Mouse (Mus musculus) hindbrain, embryonic 11.5 days (tissue): ENCODE measurements around the gene Atxn1. TPM values are rescaled to one million over a fixed set of nuclear protein-coding genes. Genes with fewer than 3 reads are reported as not detected.

Experiments used
- ATAC-seq: fragments of 200-750 bp; cut with Nextera tagmentation; 2 replicates; pipeline ENCODE4 v1.8.0; 2017; ENCODE audit warnings: mild to moderate bottlenecking, moderate TSS enrichment, moderate library complexity; ENCODE audit not compliant: low FRiP score
- DNase-seq: peaks from one replicate; pipeline ENCODE4 v3.0.0-alpha.2; 2015; ENCODE audit warnings: low spot score
- H3K27ac ChIP-seq: fragments of 300-500 bp; sonication (generic); 2 replicates; pipeline ENCODE4 v1.5.1; 2014; ENCODE audit warnings: mild to moderate bottlenecking, low read depth, low read length
- H3K27me3 ChIP-seq: fragments of 300-500 bp; sonication (generic); 2 replicates; pipeline ENCODE4 v1.6.1; 2014; ENCODE audit warnings: mild to moderate bottlenecking, low read length, moderate library complexity, mixed read lengths; ENCODE audit not compliant: control insufficient read depth, insufficient read depth
- H3K36me3 ChIP-seq: fragments of 300-500 bp; sonication (generic); 2 replicates; pipeline ENCODE4 v1.6.1; 2014; ENCODE audit warnings: mild to moderate bottlenecking, low read length, moderate library complexity, mixed read lengths; ENCODE audit not compliant: control insufficient read depth, insufficient read depth
- H3K4me1 ChIP-seq: fragments of 300-500 bp; sonication (generic); replicated peaks from 2 replicates; pipeline ENCODE4 v1.6.1; 2014; ENCODE audit warnings: low read length, mixed read lengths; ENCODE audit not compliant: control insufficient read depth, insufficient read depth
- H3K4me2 ChIP-seq: fragments of 300-500 bp; sonication (generic); replicated peaks from 2 replicates; pipeline ENCODE4 v1.6.1; 2014; ENCODE audit warnings: mild to moderate bottlenecking, low read depth, low read length
- H3K4me3 ChIP-seq: fragments of 300-500 bp; sonication (generic); 2 replicates; pipeline ENCODE4 v1.5.1; 2014; ENCODE audit warnings: low read depth, low read length
- H3K9ac ChIP-seq: fragments of 300-500 bp; sonication (generic); 2 replicates; pipeline ENCODE4 v1.6.1; 2014; ENCODE audit warnings: low read depth, low read length
- H3K9me3 ChIP-seq: fragments of 300-500 bp; sonication (generic); 2 replicates; pipeline ENCODE4 v1.6.1; 2016; ENCODE audit warnings: low read length; ENCODE audit not compliant: control insufficient read depth
- WGBS: fragments of 180-500 bp; shearing (Covaris S2); extraction: QIAGEN DNeasy Blood & Tissue Kit; methylation state at CpG from one replicate; pipeline ENCODE4 v1.1.7; 2014; 5-methylcytosine and 5-hydroxymethylcytosine counted together
- polyA plus RNA-seq: library from polyadenylated mRNA; unstranded; fragments of >200 nt; fragmentation: Nextera tagmentation; extraction: Ambion mirVana; gene quantifications from 2 replicates; pipeline ENCODE4 v1.2.1, GENCODE M21; 2014

Atxn1 gene
- polyA plus RNA-seq, 1 experiment from 2014 or later: 3.2 TPM

- H3K9ac ChIP-seq: no peak overlapping the region
- no peak overlapping the region for H3K4me2 ChIP-seq
- no peaks in the 10 kb centered on the region for H3K4me1 ChIP-seq
- ATAC-seq: no peak
- no peaks in the 10 kb centered on the region for H3K36me3 ChIP-seq
- no peaks in the 10 kb centered on the region for H3K27me3 ChIP-seq
- DNase-seq: no peak
- WGBS: 82% methylated on average over 3 of the region's 3 CpGs
- no peaks in the 10 kb centered on the region for H3K9me3 ChIP-seq
- H3K27ac ChIP-seq: no peak overlapping the region
- no peak overlapping the region for H3K4me3 ChIP-seq
Measured at GRCm38 (mm10) chr13:45698982-45699381, 265.8 kb downstream of the Atxn1 start.

- Histone ChIP-seq H3K4me1 (no peaks in the 10 kb centered on the region), H3K27ac (no peak overlapping the region), H3K36me3 (no peaks in the 10 kb centered on the region), H3K27me3 (no peaks in the 10 kb centered on the region), H3K9me3 (no peaks in the 10 kb centered on the region), H3K4me3 (no peak overlapping the region), H3K9ac (no peak overlapping the region), H3K4me2 (no peak overlapping the region)
- WGBS: 93% methylated on average over 6 of the region's 6 CpGs
- no peak for ATAC-seq
- DNase-seq: no peak
Measured at GRCm38 (mm10) chr13:45696009-45696408, 268.8 kb downstream of the Atxn1 start.

- no peak overlapping the region for H3K4me3 ChIP-seq
- ATAC-seq (no peak), DNase-seq (no peak)
- no peak overlapping the region for H3K9ac ChIP-seq
- H3K27ac ChIP-seq: no peak overlapping the region
- H3K4me2 ChIP-seq: no peak overlapping the region
- no peaks in the 10 kb centered on the region for H3K27me3 ChIP-seq
- H3K36me3 ChIP-seq: no peaks in the 10 kb centered on the region
- H3K4me1 ChIP-seq: no peaks in the 10 kb centered on the region
- 89% methylated on average over 12 of the region's 12 CpGs for WGBS
- no peaks in the 10 kb centered on the region for H3K9me3 ChIP-seq
Measured at GRCm38 (mm10) chr13:45694921-45695437, 269.8 kb downstream of the Atxn1 start.

- DNase-seq: no peak
- no peak overlapping the region for H3K27ac ChIP-seq
- no peaks in the 10 kb centered on the region for H3K9me3 ChIP-seq
- H3K4me2 ChIP-seq: no peak overlapping the region
- no peak for ATAC-seq
- WGBS: 87% methylated on average over 9 of the region's 9 CpGs
- no peaks in the 10 kb centered on the region for H3K27me3 ChIP-seq
- no peak overlapping the region for H3K4me3 ChIP-seq
- H3K4me1 ChIP-seq: no peaks in the 10 kb centered on the region
- H3K36me3 ChIP-seq: no peaks in the 10 kb centered on the region
- no peak overlapping the region for H3K9ac ChIP-seq
Measured at GRCm38 (mm10) chr13:45693953-45694352, 270.9 kb downstream of the Atxn1 start.

GRCm38 (mm10) chr13:45693534-45693933, 271.3 kb downstream of the Atxn1 start:
- Histone ChIP-seq H3K27ac (no peak overlapping the region), H3K36me3 (no peaks in the 10 kb centered on the region), H3K9ac (no peak overlapping the region), H3K4me2 (no peak overlapping the region), H3K4me3 (no peak overlapping the region), H3K27me3 (no peaks in the 10 kb centered on the region), H3K4me1 (no peaks in the 10 kb centered on the region), H3K9me3 (no peaks in the 10 kb centered on the region)
- WGBS: 73% methylated on average over 11 of the region's 11 CpGs
- peak; percentile 14 for DNase-seq
- ATAC-seq: no peak

GRCm38 (mm10) chr13:45693126-45693525, 271.7 kb downstream of the Atxn1 start:
- Histone ChIP-seq H3K27ac (no peak overlapping the region), H3K9ac (no peak overlapping the region), H3K36me3 (no peaks in the 10 kb centered on the region), H3K4me1 (no peaks in the 10 kb centered on the region), H3K4me3 (no peak overlapping the region), H3K27me3 (no peaks in the 10 kb centered on the region), H3K9me3 (no peaks in the 10 kb centered on the region), H3K4me2 (no peak overlapping the region)
- DNase-seq: no peak
- ATAC-seq: no peak
- WGBS: 90% methylated on average over 4 of the region's 4 CpGs

GRCm38 (mm10) chr13:45692440-45692839, 272.4 kb downstream of the Atxn1 start:
- Histone ChIP-seq H3K9me3 (no peaks in the 10 kb centered on the region), H3K27me3 (no peaks in the 10 kb centered on the region), H3K9ac (no peak overlapping the region), H3K36me3 (no peaks in the 10 kb centered on the region), H3K4me3 (no peak overlapping the region), H3K4me2 (no peak overlapping the region), H3K4me1 (no peaks in the 10 kb centered on the region), H3K27ac (no peak overlapping the region)
- ATAC-seq: no peak
- DNase-seq: no peak
- 63% methylated on average over 9 of the region's 9 CpGs for WGBS

GRCm38 (mm10) chr13:45690426-45690825, 274.4 kb downstream of the Atxn1 start:
- no peak overlapping the region for H3K27ac ChIP-seq
- ATAC-seq: no peak

GRCm38 (mm10) chr13:45688864-45689263, 275.9 kb downstream of the Atxn1 start:
- no peak overlapping the region for H3K4me3 ChIP-seq
- DNase-seq (no peak), ATAC-seq (no peak)
- H3K9me3 ChIP-seq: no peaks in the 10 kb centered on the region
- no peak overlapping the region for H3K4me2 ChIP-seq
- no peaks in the 10 kb centered on the region for H3K36me3 ChIP-seq
- 77% methylated on average over 2 of the region's 2 CpGs for WGBS
- no peak overlapping the region for H3K9ac ChIP-seq
- no peaks in the 10 kb centered on the region for H3K27me3 ChIP-seq
- no peaks in the 10 kb centered on the region for H3K4me1 ChIP-seq
- no peak overlapping the region for H3K27ac ChIP-seq

More at GRCm38 (mm10) chr13:45690426-45690825, 274.4 kb downstream of the Atxn1 start:
- Histone ChIP-seq H3K4me3 (no peak overlapping the region), H3K9ac (no peak overlapping the region), H3K9me3 (no peaks in the 10 kb centered on the region), H3K27me3 (no peaks in the 10 kb centered on the region), H3K4me2 (no peak overlapping the region), H3K36me3 (no peaks in the 10 kb centered on the region), H3K4me1 (no peaks in the 10 kb centered on the region)
- WGBS: 100% methylated on average over 1 of the region's 1 CpGs
- no peak for DNase-seq
